Mouse (Mus musculus) megakaryocyte, embryonic 14.5 days (primary cell): Measurements from ENCODE around the gene Ms4a3.

Source experiments
- FLI1 ChIP-seq: IDR thresholded peaks from 2 replicates; pipeline ENCODE4 v1.6.1; 2012; ENCODE audit warnings: low read length, inconsistent platforms, mixed read lengths
- GATA1 ChIP-seq: IDR thresholded peaks from 3 replicates; pipeline ENCODE4 v1.6.1; 2012; ENCODE audit warnings: mixed read lengths, low read length, inconsistent platforms, borderline replicate concordance

- TF ChIP-seq GATA1 (no peak), FLI1 (no peak)
Observed at GRCm38 (mm10) chr19:11613084-11613483, 27.6 kb downstream of the Ms4a3 start.
